Mouse (Mus musculus): ENCODE data around the gene Lonp2. TPM values are rescaled to one million over a fixed set of nuclear protein-coding genes. Genes with fewer than 3 reads are reported as not detected.

Lonp2 gene
- total and polyA plus RNA-seq, 3 experiments = 42.5 to 73.4 (median 47.8) TPM

- H3K36me3 ChIP-seq (replicated peaks) = no peaks in the 10 kb centered on the region
- no peaks in the 10 kb centered on the region for H3K9me3 ChIP-seq (replicated peaks)
- ATAC-seq (ENCODE audit: extremely low read depth, insufficient number of reproducible peaks, low FRiP score, poor library complexity, severe bottlenecking) (no peak), DNase-seq (ENCODE audit: low spot score) (no peak)
- peaks cover 20% of the 10 kb centered on the region for H3K4me1 ChIP-seq (ENCODE audit: insufficient read depth, low read depth, low read length)
- H3K27me3 ChIP-seq (ENCODE audit: insufficient read depth, low read length) = peaks cover 46% of the 10 kb centered on the region
- H3K4me3 ChIP-seq (ENCODE audit: low read depth, low read length) = no peak overlapping the region
- TF ChIP-seq GATA1 (IDR thresholded peaks at IDR 0.05; ENCODE audit: borderline replicate concordance, low read length) = no peak
- TF ChIP-seq POLR2AphosphoS5 (IDR thresholded peaks at IDR 0.05; ENCODE audit: insufficient replicate concordance, low read depth, low read length) = no peak
- TF ChIP-seq TAL1 (conservative IDR thresholded peaks at IDR 0.05; ENCODE audit: low read depth, low read length) = no peak
Observed at GRCm38 (mm10) chr8:86594159-86594796, 29.6 kb upstream of the Lonp2 start.

- peaks cover 20% of the 10 kb centered on the region for H3K4me1 ChIP-seq (ENCODE audit: insufficient read depth, low read depth, low read length)
- H3K4me3 ChIP-seq (ENCODE audit: low read depth, low read length) = no peak overlapping the region
- no peaks in the 10 kb centered on the region for H3K36me3 ChIP-seq (replicated peaks)
- DNase-seq (ENCODE audit: low spot score) (no peak), ATAC-seq (ENCODE audit: extremely low read depth, insufficient number of reproducible peaks, low FRiP score, poor library complexity, severe bottlenecking) (no peak)
- no peaks in the 10 kb centered on the region for H3K9me3 ChIP-seq (replicated peaks)
- TF ChIP-seq POLR2AphosphoS5 (IDR thresholded peaks at IDR 0.05; ENCODE audit: insufficient replicate concordance, low read depth, low read length) (no peak), GATA1 (IDR thresholded peaks at IDR 0.05; ENCODE audit: borderline replicate concordance, low read length) (no peak), TAL1 (conservative IDR thresholded peaks at IDR 0.05; ENCODE audit: low read depth, low read length) (no peak), CTCF (IDR thresholded peaks at IDR 0.05; ENCODE audit: low read depth, low read length) (no peak), GATA2 (IDR thresholded peaks at IDR 0.05; ENCODE audit: borderline replicate concordance, low read depth, low read length) (no peak)
- H3K27me3 ChIP-seq (ENCODE audit: insufficient read depth, low read length) = peaks cover 54% of the 10 kb centered on the region
Observed at GRCm38 (mm10) chr8:86595671-86596070, 28.2 kb upstream of the Lonp2 start.

GRCm38 (mm10) chr8:86597681-86598080 lies 26.2 kb upstream of the Lonp2 start:
- Histone ChIP-seq H3K4me1 (ENCODE audit: insufficient read depth, low read depth, low read length) (peaks cover 20% of the 10 kb centered on the region), H3K9me3 (replicated peaks) (no peaks in the 10 kb centered on the region), H3K4me3 (ENCODE audit: low read depth, low read length) (no peak overlapping the region), H3K27me3 (ENCODE audit: insufficient read depth, low read length) (peaks cover 66% of the 10 kb centered on the region), H3K36me3 (replicated peaks) (no peaks in the 10 kb centered on the region)
- DNase-seq (ENCODE audit: low spot score) = no peak
- no peak for TF ChIP-seq GATA2 (IDR thresholded peaks at IDR 0.05; ENCODE audit: borderline replicate concordance, low read depth, low read length)
- no peak for TF ChIP-seq CTCF (IDR thresholded peaks at IDR 0.05; ENCODE audit: low read depth, low read length)
- TF ChIP-seq POLR2AphosphoS5 (IDR thresholded peaks at IDR 0.05; ENCODE audit: insufficient replicate concordance, low read depth, low read length) = no peak
- TF ChIP-seq TAL1 (conservative IDR thresholded peaks at IDR 0.05; ENCODE audit: low read depth, low read length) = no peak
- TF ChIP-seq GATA1 (IDR thresholded peaks at IDR 0.05; ENCODE audit: borderline replicate concordance, low read length) = no peak
- ATAC-seq (ENCODE audit: extremely low read depth, insufficient number of reproducible peaks, low FRiP score, poor library complexity, severe bottlenecking) = no peak

DNA sequence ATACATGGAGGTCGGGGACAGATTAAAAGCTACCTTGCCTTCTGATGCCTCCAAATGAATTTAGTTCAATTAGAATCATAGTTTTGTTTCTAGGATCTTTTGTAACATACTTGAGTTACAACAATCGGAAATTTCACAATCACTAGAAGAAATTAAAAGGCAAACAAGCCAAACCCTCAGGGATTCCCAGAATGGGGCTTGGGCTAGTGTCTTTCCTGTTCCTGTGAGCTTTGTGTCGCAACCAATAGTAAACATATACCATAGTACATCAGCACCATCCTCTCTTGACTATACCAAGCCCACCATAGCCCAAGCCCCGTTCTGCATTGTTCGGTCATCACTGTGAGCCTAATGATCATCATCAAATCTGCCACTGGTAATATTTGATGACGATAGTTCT lies 24.5 kb upstream of the Lonp2 start:
- H3K27me3 ChIP-seq (ENCODE audit: insufficient read depth, low read length) = peaks cover 61% of the 10 kb centered on the region
- DNase-seq (ENCODE audit: low spot score) (no peak), ATAC-seq (ENCODE audit: extremely low read depth, insufficient number of reproducible peaks, low FRiP score, poor library complexity, severe bottlenecking) (no peak)
- TF ChIP-seq GATA2 (IDR thresholded peaks at IDR 0.05; ENCODE audit: borderline replicate concordance, low read depth, low read length) (no peak), POLR2AphosphoS5 (IDR thresholded peaks at IDR 0.05; ENCODE audit: insufficient replicate concordance, low read depth, low read length) (no peak), GATA1 (IDR thresholded peaks at IDR 0.05; ENCODE audit: borderline replicate concordance, low read length) (no peak)
- no peaks in the 10 kb centered on the region for H3K36me3 ChIP-seq (replicated peaks)
- H3K4me3 ChIP-seq (ENCODE audit: low read depth, low read length) = no peak overlapping the region
- peaks cover 4% of the 10 kb centered on the region for H3K4me1 ChIP-seq (ENCODE audit: insufficient read depth, low read depth, low read length)
- no peaks in the 10 kb centered on the region for H3K9me3 ChIP-seq (replicated peaks)

- no peaks in the 10 kb centered on the region for H3K36me3 ChIP-seq (replicated peaks)
- no peaks in the 10 kb centered on the region for H3K4me1 ChIP-seq (ENCODE audit: insufficient read depth, low read depth, low read length)
- H3K4me3 ChIP-seq (ENCODE audit: low read depth, low read length) = no peak overlapping the region
- no peak for DNase-seq (ENCODE audit: low spot score)
- H3K9me3 ChIP-seq (replicated peaks) = no peaks in the 10 kb centered on the region
- TF ChIP-seq TAL1 (conservative IDR thresholded peaks at IDR 0.05; ENCODE audit: low read depth, low read length) = no peak
- TF ChIP-seq CTCF (IDR thresholded peaks at IDR 0.05; ENCODE audit: low read depth, low read length) = no peak
- no peak for TF ChIP-seq POLR2AphosphoS5 (IDR thresholded peaks at IDR 0.05; ENCODE audit: insufficient replicate concordance, low read depth, low read length)
- TF ChIP-seq GATA1 (IDR thresholded peaks at IDR 0.05; ENCODE audit: borderline replicate concordance, low read length) = no peak
- TF ChIP-seq GATA2 (IDR thresholded peaks at IDR 0.05; ENCODE audit: borderline replicate concordance, low read depth, low read length) = no peak
- ATAC-seq (ENCODE audit: extremely low read depth, insufficient number of reproducible peaks, low FRiP score, poor library complexity, severe bottlenecking) = no peak
- H3K27me3 ChIP-seq (ENCODE audit: insufficient read depth, low read length) = peaks cover 58% of the 10 kb centered on the region
Observed at GRCm38 (mm10) chr8:86600311-86600710, 23.5 kb upstream of the Lonp2 start.

DNA sequence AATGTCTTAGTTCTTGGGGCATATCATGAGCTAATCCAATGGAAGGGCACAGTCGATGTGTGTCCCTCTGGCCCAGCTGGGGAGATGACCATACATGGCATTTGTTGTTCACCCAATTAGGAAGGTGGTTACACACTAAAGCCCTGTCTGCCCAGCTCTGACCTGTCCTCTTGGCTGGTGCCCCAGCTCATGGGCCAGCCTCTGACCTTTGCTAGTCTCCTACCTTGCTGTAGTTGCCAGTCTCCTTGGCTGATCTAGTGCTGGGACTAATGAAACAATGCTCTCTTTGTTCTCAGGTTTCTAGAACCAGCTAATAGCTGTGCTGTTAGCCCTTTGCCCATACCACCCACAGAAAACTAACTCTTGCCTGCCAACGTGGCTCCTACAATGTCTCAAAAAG lies 20.7 kb upstream of the Lonp2 start:
- H3K4me3 ChIP-seq (ENCODE audit: low read depth, low read length) = no peak overlapping the region
- H3K36me3 ChIP-seq (replicated peaks) = no peaks in the 10 kb centered on the region
- TF ChIP-seq CTCF (IDR thresholded peaks at IDR 0.05; ENCODE audit: low read depth, low read length) = no peak
- TF ChIP-seq GATA2 (IDR thresholded peaks at IDR 0.05; ENCODE audit: borderline replicate concordance, low read depth, low read length) = no peak
- TF ChIP-seq POLR2AphosphoS5 (IDR thresholded peaks at IDR 0.05; ENCODE audit: insufficient replicate concordance, low read depth, low read length) = no peak
- TF ChIP-seq GATA1 (IDR thresholded peaks at IDR 0.05; ENCODE audit: borderline replicate concordance, low read length) = no peak
- TF ChIP-seq TAL1 (conservative IDR thresholded peaks at IDR 0.05; ENCODE audit: low read depth, low read length) = no peak
- DNase-seq (ENCODE audit: low spot score) = no peak
- ATAC-seq (ENCODE audit: extremely low read depth, insufficient number of reproducible peaks, low FRiP score, poor library complexity, severe bottlenecking) = no peak
- H3K27me3 ChIP-seq (ENCODE audit: insufficient read depth, low read length) = peaks cover 35% of the 10 kb centered on the region
- H3K4me1 ChIP-seq (ENCODE audit: insufficient read depth, low read depth, low read length) = no peaks in the 10 kb centered on the region
- H3K9me3 ChIP-seq (replicated peaks) = no peaks in the 10 kb centered on the region
